Mouse (Mus musculus) embryo, embryonic 10.5 days (tissue): ENCODE results near the gene Snapc3.
A peak's percentile ranks its signal among the peaks of the same experiment; 100 is the strongest.
"Not testable (repeated sequence)": the region's sequence is repeated elsewhere in the genome, so short reads cannot be mapped to it uniquely, and the experiment has no call there.

Experiments used
- DNase-seq: peaks from one replicate; pipeline ENCODE4 v3.0.0-alpha.2; 2015; ENCODE audit warnings: low spot score

The Snapc3 gene

DNA sequence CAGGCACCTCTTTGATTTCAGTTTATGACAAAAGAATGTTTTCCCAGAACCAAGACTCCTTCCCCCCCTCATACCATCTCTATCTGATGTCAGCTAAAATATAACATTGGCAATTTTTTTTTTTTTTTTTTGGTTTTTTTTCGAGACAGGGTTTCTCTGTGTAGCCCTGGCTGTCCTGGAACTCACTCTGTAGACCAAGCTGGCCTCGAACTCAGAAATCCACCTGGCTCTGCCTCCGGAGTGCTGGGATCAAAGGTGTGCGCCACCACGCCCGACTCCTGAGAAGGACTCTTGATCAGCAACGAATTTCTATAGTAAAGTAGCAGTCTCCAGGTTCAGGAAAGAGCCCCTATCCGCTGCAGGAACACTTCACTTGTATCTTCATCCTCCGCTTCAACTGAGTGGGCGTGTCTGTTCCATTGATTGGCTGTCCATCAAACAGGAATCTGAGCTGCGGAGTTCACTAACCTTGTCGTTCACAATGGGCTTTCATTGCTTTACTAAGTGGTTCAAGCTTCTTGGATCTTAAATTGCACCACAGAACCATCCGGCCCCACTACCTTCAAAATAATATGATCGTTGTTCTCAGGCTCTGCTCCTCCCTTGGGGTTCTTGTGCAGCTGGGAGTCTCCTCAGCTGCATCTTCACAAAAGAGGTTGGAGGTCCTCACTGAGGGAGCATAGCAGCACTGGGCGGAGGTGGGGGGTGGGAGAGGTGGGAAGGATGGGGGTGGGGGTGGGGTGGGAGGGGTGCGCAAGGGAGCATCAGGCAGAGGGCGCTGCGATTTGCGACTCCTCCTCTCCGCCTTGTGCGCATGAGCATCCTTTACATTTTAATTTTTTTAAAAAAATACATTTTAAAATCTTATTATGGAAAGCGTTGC, 82.9 kb downstream of the Snapc3 start:
- DNase-seq, result peak; percentile 88

DNA sequence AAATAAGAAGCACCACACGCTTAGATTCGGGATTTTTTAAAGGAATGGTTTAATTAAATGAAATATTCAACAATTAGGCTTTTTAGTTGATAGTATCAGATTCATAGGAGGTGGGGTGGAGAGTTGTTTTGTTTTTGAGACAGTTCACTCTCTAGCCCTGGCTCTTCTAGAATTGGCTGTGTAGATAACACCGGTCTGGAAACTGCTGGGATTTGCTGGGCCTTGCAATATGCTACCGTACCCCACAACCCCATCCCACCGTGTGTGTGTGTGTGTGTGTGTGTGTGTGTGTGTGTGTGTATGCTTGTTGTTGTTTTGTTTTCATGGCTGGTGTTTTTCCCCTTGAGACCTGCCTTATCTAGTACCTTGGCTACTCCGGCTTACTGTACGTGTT, 83.5 kb downstream of the Snapc3 start:
- no peak for DNase-seq

DNA sequence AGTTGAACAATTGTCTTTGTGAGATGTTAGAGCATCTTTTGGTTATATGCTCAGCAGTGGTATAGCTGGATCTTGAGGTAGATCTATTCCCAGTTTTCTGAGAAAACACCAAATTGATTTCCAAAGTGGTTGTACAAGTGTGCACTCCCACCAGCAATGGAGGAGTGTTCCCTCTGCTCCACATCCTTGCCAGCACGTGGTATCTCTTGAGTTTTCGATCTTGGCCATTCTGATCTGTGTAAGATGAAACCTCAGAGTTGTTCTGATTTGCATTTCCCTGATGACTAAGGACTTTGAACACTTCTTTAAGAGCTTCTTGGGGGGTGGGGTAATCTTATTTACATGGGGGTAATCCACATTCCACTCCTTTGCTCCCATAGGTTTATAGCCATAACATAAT, 92.1 kb downstream of the Snapc3 start:
- DNase-seq, result no peak

DNA sequence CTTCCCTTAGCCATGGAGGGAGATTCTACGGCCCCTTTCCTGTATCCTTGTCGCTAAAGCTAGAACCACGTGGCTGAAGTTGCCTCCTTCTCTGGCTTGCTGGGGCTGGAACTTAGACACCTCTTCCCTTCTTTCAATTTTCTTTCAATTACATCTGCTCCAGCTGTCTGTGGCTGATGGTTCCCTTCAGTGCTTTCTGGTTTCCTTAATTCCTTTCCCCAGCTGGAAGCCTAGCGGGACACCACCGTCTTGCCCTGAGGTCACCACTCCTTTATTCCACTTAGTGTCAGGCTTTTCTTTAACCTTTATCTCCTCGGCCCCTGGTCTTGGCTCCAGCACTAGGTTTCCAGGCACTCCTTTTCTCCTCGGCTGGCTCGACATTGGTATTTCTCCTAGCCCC, 93.6 kb downstream of the Snapc3 start:
- DNase-seq, result no peak

DNA sequence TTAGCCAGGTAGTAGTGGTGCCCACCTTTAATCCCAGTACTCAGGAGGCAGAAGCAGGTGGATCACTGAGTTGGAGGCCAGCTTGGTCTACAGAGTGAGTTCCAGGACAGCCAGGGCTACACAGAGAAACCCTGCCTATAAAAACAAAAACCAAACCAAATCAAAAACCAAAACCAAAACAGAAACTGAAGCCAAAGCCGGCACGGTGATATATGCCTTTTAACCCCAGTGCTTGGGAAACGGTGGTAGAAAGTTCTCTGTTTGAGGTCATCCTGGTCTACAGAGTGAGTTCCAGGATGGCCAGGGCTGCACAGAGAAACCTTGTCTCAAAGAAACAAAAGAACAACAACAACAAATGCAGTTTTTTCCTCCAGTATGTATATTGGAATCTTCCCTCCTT, 94.7 kb downstream of the Snapc3 start:
- no peak for DNase-seq

DNA sequence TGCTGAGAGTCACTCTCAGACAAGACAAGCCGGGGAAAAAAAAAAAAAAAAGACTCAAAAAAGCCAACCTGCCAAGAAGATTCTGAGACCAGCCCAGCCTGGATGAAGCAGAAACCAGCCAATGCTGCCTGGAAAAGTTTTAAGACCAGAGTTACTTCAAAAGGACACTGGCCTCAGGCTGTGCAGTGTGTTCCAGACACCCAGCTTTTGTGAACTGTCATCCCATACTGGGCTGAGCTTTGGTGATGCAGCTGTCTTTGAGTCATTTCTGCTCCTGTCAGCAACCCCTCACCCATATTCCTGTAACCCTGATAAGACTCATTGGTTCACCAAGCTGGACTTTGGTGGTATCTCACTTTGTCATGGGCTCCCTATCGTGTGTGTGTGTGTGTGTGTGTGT, 95.1 kb downstream of the Snapc3 start:
- DNase-seq, result no peak

DNA sequence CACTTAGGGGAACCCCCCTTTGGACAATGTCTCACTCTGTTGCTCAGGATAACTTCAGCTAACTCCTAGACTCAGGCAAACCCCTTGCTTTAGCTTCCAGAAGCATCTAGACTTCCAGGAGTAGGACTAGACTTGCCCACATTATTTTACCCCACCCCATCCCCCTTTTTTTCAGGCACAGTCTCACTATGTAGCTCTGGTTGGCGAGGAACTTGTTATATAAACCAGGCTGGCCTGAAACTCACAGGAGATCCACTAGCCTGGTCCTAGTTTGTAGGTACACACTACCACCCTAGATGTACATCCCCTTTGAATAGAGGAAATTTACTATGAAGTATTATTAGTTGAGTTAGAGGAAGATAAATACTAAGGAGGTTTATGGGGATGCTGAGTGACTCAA, 96.7 kb downstream of the Snapc3 start:
- no peak for DNase-seq

DNA sequence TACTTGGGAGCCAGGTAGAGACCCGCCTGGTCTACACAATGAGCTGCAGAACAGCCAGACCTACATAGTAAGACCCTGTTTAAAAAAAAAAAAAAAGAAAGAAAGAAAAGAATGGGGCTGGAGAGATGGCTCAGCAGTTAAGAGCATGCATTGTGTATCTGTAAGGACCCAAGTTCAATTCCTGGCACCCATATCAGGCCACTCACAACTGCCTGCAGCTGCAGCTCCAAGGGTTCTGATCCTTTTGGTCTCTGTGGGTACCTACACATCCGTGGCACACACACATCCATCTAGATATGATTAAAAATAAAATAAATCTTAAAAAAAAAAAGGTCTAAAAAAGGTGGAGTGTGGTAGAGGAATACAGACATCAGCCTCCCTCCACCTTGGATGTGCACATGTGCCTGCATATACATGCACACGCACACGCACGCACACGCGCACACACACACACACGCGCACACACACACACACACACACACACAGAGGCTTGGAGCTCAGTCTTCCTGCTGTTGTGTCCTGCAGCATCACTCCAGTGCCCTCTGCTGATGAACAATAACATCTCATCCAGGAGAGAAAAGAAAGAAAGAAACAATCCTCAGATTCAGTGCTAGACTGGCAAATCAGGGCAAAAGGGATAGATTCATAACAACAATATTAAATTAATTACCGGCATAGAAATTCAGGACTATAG, 97.6 kb downstream of the Snapc3 start:
- peak; percentile 42 for DNase-seq

DNA sequence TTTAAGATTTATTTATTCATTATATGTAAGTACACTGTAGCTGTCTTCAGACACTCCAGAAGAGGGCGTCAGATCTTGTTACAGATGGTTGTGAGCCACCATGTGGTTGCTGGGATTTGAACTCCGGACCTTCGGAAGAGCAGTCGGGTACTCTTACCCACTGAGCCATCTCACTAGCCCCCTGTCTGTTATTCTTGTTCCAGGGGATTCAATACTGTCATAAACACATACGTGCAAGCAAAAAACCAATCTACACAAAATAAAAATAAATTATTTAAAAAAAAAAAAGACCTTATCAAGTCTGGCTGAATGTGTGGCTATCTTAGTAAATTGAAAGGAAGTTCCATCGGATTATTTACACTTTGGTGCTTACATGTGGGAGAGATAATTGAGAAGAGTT, 98.6 kb downstream of the Snapc3 start:
- DNase-seq, result not testable (repeated sequence)
